Mouse (Mus musculus): ENCODE data around the gene Trim9. TPM values are rescaled to one million over a fixed set of nuclear protein-coding genes. Genes with fewer than 3 reads are reported as not detected.

The Trim9 gene
- polyA plus RNA-seq, 1 experiment: not detected

DNA sequence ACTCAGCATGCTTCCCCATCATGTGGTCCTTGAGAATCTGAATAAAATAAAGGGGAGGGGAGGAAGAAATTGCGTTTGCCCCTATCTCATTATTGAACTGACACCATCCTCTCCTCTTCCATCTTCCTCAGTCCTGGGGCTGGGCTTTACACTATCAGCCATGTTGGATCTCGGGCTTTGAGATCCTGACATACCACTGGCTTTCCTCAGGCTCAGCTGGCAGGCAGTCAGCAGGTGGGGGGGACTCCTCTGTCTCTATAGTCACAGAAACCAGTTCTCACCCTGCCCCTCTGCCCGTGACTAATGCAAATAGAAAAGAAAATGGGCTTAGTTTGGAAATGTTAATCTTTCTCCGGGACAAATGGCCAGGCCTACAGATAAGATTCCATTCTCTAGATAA lies 15.6 kb upstream of the Trim9 start:
- Histone ChIP-seq H3K27ac (ENCODE audit: control insufficient read depth, insufficient read depth, low read depth, low read length, poor library complexity) (no peak overlapping the region), H3K4me3 (replicated peaks; ENCODE audit: control insufficient read depth, low read depth, low read length) (no peak overlapping the region), H3K4me1 (ENCODE audit: control insufficient read depth, insufficient read depth, low read length) (no peaks in the 10 kb centered on the region; the same call in 1 of the 2 replicates)
- 70% methylated on average over 4 of the region's 4 CpGs for WGBS
- TF ChIP-seq CTCF (IDR thresholded peaks at IDR 0.05; ENCODE audit: control insufficient read depth, insufficient read depth, low read length) (no peak), POLR2A (IDR thresholded peaks at IDR 0.05; ENCODE audit: borderline replicate concordance, control insufficient read depth, low read depth, low read length) (no peak)

DNA sequence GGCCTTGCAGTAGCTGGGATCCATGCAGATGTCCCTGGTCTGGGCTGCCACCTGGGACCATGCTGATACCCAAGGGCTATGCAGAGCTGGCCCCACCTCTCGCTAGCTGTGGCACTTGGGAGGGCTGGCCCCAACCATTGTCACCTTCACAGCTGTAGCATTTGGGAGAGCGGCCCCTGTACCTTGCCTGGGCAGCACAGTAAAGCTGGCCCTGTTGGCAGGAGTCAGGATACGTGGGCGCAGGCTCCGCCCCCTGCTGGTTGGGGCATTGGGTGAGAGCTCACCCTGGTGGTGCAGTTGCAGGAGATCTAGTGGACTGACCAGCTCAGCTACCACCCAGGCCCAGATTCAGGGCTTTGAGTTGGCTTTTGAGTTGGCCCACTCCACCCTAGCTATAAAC lies 12.9 kb upstream of the Trim9 start:
- Histone ChIP-seq H3K27ac (ENCODE audit: control insufficient read depth, insufficient read depth, low read depth, low read length, poor library complexity) (no peak overlapping the region), H3K4me3 (replicated peaks; ENCODE audit: control insufficient read depth, low read depth, low read length) (no peak overlapping the region), H3K4me1 (ENCODE audit: control insufficient read depth, insufficient read depth, low read length) (no peaks in the 10 kb centered on the region)
- TF ChIP-seq POLR2A (IDR thresholded peaks at IDR 0.05; ENCODE audit: borderline replicate concordance, control insufficient read depth, low read depth, low read length): no peak
- TF ChIP-seq CTCF (IDR thresholded peaks at IDR 0.05; ENCODE audit: control insufficient read depth, insufficient read depth, low read length): peak; percentile 49; the same call in 1 of the 2 replicates
- WGBS: 70% methylated on average over 5 of the region's 5 CpGs

DNA sequence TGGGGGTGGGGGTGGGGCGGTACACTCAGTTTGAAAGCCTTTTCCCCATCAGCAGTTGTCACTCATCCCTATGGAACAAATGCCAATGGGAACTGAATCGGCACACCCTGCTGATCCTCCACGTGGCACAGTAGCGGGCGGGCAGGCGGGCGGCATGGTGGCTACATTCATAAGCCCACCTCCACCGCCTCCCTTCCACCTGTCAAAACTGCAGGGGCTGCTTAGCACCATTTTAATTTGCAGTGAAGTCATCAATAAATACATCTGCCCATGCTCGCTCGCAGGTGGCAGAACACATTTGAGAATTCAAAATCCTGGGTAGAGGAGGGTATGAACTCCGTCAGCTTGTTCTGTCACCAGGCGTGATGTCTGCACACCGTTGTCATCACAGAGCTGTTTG lies 12.0 kb upstream of the Trim9 start:
- no peak overlapping the region for H3K27ac ChIP-seq (ENCODE audit: control insufficient read depth, insufficient read depth, low read depth, low read length, poor library complexity)
- no peak overlapping the region for H3K4me3 ChIP-seq (replicated peaks; ENCODE audit: control insufficient read depth, low read depth, low read length)
- 85% methylated on average over 13 of the region's 13 CpGs for WGBS
- no peak for TF ChIP-seq POLR2A (IDR thresholded peaks at IDR 0.05; ENCODE audit: borderline replicate concordance, control insufficient read depth, low read depth, low read length)
- no peak for TF ChIP-seq CTCF (IDR thresholded peaks at IDR 0.05; ENCODE audit: control insufficient read depth, insufficient read depth, low read length)
- H3K4me1 ChIP-seq (ENCODE audit: control insufficient read depth, insufficient read depth, low read length): no peaks in the 10 kb centered on the region

DNA sequence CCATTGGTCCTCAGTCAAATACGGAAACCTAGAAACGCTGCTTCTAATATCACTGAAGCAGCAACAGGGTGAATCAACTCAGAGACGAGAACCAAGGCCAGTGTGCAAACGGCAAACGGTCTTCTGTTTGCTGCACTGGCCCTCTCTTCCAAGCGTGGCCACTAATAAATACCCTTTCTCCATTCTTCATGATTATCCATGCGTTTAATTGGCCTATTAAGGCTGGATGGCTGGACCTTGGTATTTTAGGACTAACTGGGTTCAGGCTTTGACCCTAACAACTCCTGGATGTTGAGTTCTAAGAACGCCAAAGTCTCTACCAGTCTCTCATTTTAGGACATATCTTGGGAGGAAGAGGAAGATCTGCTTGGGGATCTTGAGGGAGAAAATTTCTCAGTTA lies 7.5 kb upstream of the Trim9 start:
- 78% methylated on average over 8 of the region's 8 CpGs for WGBS
- no peak overlapping the region for H3K4me3 ChIP-seq (replicated peaks; ENCODE audit: control insufficient read depth, low read depth, low read length)
- H3K4me1 ChIP-seq (ENCODE audit: control insufficient read depth, insufficient read depth, low read length): no peaks in the 10 kb centered on the region
- no peak overlapping the region for H3K27ac ChIP-seq (ENCODE audit: control insufficient read depth, insufficient read depth, low read depth, low read length, poor library complexity)
- no peak for TF ChIP-seq POLR2A (IDR thresholded peaks at IDR 0.05; ENCODE audit: borderline replicate concordance, control insufficient read depth, low read depth, low read length)
- TF ChIP-seq CTCF (IDR thresholded peaks at IDR 0.05; ENCODE audit: control insufficient read depth, insufficient read depth, low read length): no peak

DNA sequence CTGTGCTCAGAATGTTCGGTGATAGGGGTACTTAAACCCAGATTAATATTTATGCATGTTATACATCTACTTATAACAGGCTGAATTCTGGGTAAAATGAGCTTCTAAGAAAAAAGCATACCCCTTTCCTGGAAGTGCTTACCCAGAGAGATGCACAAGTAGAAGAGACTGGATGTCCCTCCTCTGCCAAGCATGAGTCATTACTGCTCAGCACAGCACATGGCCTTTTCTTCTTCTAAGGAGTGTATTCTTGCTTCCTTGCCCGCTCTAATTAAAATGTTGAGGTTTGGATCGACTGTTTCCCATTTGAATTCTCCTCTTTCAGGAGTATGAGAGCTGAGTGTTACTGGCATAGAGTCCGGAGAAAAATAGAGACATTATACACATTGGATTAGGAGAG lies 3.1 kb upstream of the Trim9 start:
- H3K4me3 ChIP-seq (replicated peaks; ENCODE audit: control insufficient read depth, low read depth, low read length): no peak overlapping the region

DNA sequence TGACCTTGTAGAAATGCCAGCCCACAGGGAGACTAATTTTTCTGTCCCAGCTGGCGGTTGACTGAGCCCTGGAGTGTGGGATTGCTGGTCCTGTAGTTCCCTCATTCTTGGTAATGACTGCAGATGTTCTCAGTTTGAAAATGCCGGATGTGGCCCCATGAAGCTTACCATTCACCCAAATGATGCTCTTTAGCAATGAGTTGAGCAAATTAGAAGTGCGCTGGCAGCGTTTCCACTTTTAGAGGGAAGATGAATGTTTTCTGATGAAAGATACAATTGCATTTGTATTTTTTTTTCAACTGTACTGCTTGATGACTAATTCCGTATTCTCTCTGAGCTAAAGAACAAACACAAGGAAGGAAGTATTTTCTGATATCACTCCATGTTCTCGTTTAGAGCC lies 2.4 kb upstream of the Trim9 start:
- TF ChIP-seq CTCF (IDR thresholded peaks at IDR 0.05; ENCODE audit: control insufficient read depth, insufficient read depth, low read length) (no peak), POLR2A (IDR thresholded peaks at IDR 0.05; ENCODE audit: borderline replicate concordance, control insufficient read depth, low read depth, low read length) (no peak)
- WGBS: 67% methylated on average over 6 of the region's 6 CpGs
- Histone ChIP-seq H3K4me3 (replicated peaks; ENCODE audit: control insufficient read depth, low read depth, low read length) (no peak overlapping the region), H3K27ac (ENCODE audit: control insufficient read depth, insufficient read depth, low read depth, low read length, poor library complexity) (no peak overlapping the region), H3K4me1 (ENCODE audit: control insufficient read depth, insufficient read depth, low read length) (no peaks in the 10 kb centered on the region; the same call in none of the 2 replicates)

More for the DNA sequence above, 3.1 kb upstream of the Trim9 start:
- no peak overlapping the region for H3K27ac ChIP-seq (ENCODE audit: control insufficient read depth, insufficient read depth, low read depth, low read length, poor library complexity)
- H3K4me1 ChIP-seq (ENCODE audit: control insufficient read depth, insufficient read depth, low read length): no peaks in the 10 kb centered on the region; the same call in none of the 2 replicates
- TF ChIP-seq POLR2A (IDR thresholded peaks at IDR 0.05; ENCODE audit: borderline replicate concordance, control insufficient read depth, low read depth, low read length): no peak
- no peak for TF ChIP-seq CTCF (IDR thresholded peaks at IDR 0.05; ENCODE audit: control insufficient read depth, insufficient read depth, low read length)
- 82% methylated on average over 4 of the region's 4 CpGs for WGBS

DNA sequence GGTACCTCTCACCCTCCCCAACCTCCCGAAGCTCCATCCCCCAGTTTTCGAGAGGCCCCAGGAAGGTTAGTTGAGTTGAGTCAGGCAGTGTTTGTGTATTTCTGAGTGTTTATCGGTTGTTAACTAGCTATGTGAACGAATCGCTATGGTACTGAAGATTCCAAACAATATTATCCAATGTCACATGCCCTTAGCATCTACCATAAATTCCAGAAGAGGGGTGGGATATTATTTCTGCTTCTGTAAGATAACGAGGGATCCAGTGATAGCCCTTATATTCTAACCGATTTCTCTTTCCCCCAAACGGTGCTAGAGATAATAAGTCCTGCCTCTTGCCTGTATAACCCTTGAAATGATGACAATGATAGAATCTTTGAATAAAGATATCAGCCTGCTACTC lies 612 bp upstream of the Trim9 start:
- H3K27ac ChIP-seq (ENCODE audit: control insufficient read depth, insufficient read depth, low read depth, low read length, poor library complexity): no peak overlapping the region; the same call in 1 of the 2 replicates
- TF ChIP-seq CTCF (IDR thresholded peaks at IDR 0.05; ENCODE audit: control insufficient read depth, insufficient read depth, low read length) (no peak), POLR2A (IDR thresholded peaks at IDR 0.05; ENCODE audit: borderline replicate concordance, control insufficient read depth, low read depth, low read length) (no peak)
- H3K4me1 ChIP-seq (ENCODE audit: control insufficient read depth, insufficient read depth, low read length): no peaks in the 10 kb centered on the region; the same call in none of the 2 replicates
- H3K4me3 ChIP-seq (replicated peaks; ENCODE audit: control insufficient read depth, low read depth, low read length): no peak overlapping the region
- WGBS: 22% methylated on average over 8 of the region's 8 CpGs

DNA sequence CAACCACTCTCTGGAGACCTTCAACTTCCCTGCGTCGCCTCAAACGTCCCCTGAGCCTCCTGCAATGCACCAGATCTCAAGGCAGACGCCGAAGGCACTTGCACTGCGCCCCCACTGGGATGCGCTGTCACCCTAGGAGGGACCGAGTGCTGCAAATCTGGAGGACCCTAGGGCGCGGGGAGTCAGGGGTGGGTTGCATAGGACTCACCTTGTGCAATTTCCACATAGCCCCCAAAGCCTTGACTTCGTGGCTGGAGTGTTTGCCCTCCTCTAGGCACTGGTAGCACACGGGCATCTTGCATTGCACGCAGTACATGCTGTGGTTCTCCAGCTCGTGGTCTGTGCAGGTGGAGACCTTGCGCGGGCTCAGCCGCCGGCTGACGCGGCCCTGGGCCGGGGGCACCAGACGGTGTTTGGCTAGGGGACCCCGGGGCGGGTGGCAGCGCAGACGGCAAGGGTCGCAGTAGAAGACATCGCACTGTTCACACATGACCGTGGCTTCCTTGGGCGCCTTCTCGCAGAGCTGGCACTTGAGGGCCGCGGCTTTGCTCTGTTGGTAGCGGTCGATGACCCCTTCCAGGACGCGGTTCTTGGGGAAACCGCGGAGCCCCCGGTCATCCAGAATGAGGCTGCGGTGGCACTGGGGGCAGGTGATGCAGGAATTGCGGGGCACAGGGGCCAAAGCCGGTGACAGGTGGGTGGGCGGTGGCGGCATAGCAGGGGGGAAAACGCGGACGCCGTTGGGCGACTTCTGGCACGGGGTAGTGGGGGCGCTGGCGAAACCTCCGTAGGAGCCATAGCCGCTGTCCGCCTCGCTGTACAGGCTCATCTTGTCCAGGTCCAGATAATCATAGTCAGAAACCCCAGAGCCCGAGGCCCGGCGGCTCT lies 1.0 kb downstream of the Trim9 start:
- H3K27ac ChIP-seq (ENCODE audit: control insufficient read depth, insufficient read depth, low read depth, low read length, poor library complexity): no peak overlapping the region; the same call in 1 of the 2 replicates
- TF ChIP-seq CTCF (IDR thresholded peaks at IDR 0.05; ENCODE audit: control insufficient read depth, insufficient read depth, low read length) (peak; percentile 33; the same call in 1 of the 2 replicates), POLR2A (IDR thresholded peaks at IDR 0.05; ENCODE audit: borderline replicate concordance, control insufficient read depth, low read depth, low read length) (no peak)
- WGBS: 2% methylated on average over 60 of the region's 60 CpGs
- no peaks in the 10 kb centered on the region; the same call in none of the 2 replicates for H3K4me1 ChIP-seq (ENCODE audit: control insufficient read depth, insufficient read depth, low read length)
- no peak overlapping the region for H3K4me3 ChIP-seq (replicated peaks; ENCODE audit: control insufficient read depth, low read depth, low read length)
